Comparison of ENCODE assay signal across 8 mouse cellular contexts in genomic region chr2:120731877-120732530, GRCm38 (mm10).
DNase-seq lines count a peak whose midpoint lies in the region; ATAC-seq and TF ChIP-seq lines count a peak whose summit lies in the region.

No protein-coding gene starts in this region.

- WGBS in kidney, adult 2 months: 37% methylated on average over 7 of the region's 7 CpGs
- WGBS in hindbrain, embryonic 10.5 days: 44% methylated on average over 7 of the region's 7 CpGs

- intact Hi-C loops in left cerebral cortex, postnatal 14 days (cut with DNase I): loop anchor here (2.0 kb wide), 1 partner anchor 139 kb away; no protein-coding TSS in a partner anchor

- H3K79me2 ChIP-seq in MEL (ENCODE audit: control insufficient read depth, insufficient read depth, low read length, poor library complexity): peaks cover 18% of the 10 kb centered on the region

- 0 out of 2 replicates have a peak, but pooled peaks have one; percentile 3 for ATAC-seq in megakaryocyte progenitor cell, adult 5-6 weeks (replicated peaks; ENCODE audit: poor library complexity)

- no peaks in the 10 kb centered on the region for H3K9me3 ChIP-seq in MEL (replicated peaks; ENCODE audit: insufficient read depth, low read length)
- H3K9me3 ChIP-seq in hindbrain, embryonic 10.5 days: no peaks in the 10 kb centered on the region

- peak overlapping the region; percentile 67 for H3K27ac ChIP-seq in kidney, adult 2 months (ENCODE audit: insufficient read depth, low read depth, low read length)
- H3K27ac ChIP-seq in MEL (ENCODE audit: control insufficient read depth, low read depth, low read length): peak overlapping the region; percentile 86
- peak overlapping the region; percentile 94 for H3K27ac ChIP-seq in hindbrain, embryonic 10.5 days

- no peak for TF ChIP-seq RAD21 in MEL (IDR thresholded peaks at IDR 0.05; ENCODE audit: low read depth, low read length)

- H3K36me3 ChIP-seq in kidney, adult 2 months (ENCODE audit: control insufficient read depth, insufficient read depth, low read length): no peaks in the 10 kb centered on the region; the same call in 1 of the 2 replicates
- H3K36me3 ChIP-seq in MEL (ENCODE audit: control insufficient read depth in 1 of 2, insufficient read depth in 2 of 2, low read length in 2 of 2): peaks cover 0 to 10% of the 10 kb centered on the region in 2 experiments; a peak in 2 of 4 replicates
- peaks cover 18% of the 10 kb centered on the region for H3K36me3 ChIP-seq in hindbrain, embryonic 10.5 days

- H3K9ac ChIP-seq in MEL (ENCODE audit: control insufficient read depth, low read depth, low read length, poor library complexity, severe bottlenecking): peak overlapping the region; percentile 69

- TF ChIP-seq CTCF in kidney, adult 2 months (conservative IDR thresholded peaks at IDR 0.05; ENCODE audit: insufficient read depth, insufficient read length, low read depth, low read length): no peak
- no peak for TF ChIP-seq CTCF in MEL (IDR thresholded peaks at IDR 0.05 in 2 of 3, conservative IDR thresholded peaks at IDR 0.05 in 1 of 3; ENCODE audit: control insufficient read depth in 1 of 3, insufficient read depth in 1 of 3, low read depth in 2 of 3, low read length in 3 of 3, poor library complexity in 1 of 3, severe bottlenecking in 1 of 3)

- H3K27me3 ChIP-seq in kidney, adult 2 months (replicated peaks; ENCODE audit: control insufficient read depth, insufficient read depth, low read length): no peaks in the 10 kb centered on the region
- no peaks in the 10 kb centered on the region for H3K27me3 ChIP-seq in MEL (ENCODE audit: control insufficient read depth in 1 of 2, insufficient read depth in 2 of 2, low read length in 2 of 2)
- H3K27me3 ChIP-seq in hindbrain, embryonic 10.5 days (ENCODE audit: insufficient read depth, poor library complexity, severe bottlenecking): no peaks in the 10 kb centered on the region

- no peak for TF ChIP-seq POLR2A in kidney, adult 2 months (IDR thresholded peaks at IDR 0.05; ENCODE audit: low read depth, low read length)
- no peak for TF ChIP-seq POLR2A in MEL (IDR thresholded peaks at IDR 0.05; ENCODE audit: control insufficient read depth in 1 of 2, insufficient read depth in 1 of 2, low read depth in 1 of 2, low read length in 2 of 2, poor library complexity in 1 of 2)

- DNase-seq in kidney, adult 2 months: no peak
- DNase-seq in kidney, postnatal 25 days: no peak
- peak; percentile 24 for DNase-seq in MEL (ENCODE audit: low read depth, low spot score)
- no peak for DNase-seq in hindbrain, embryonic 10.5 days (ENCODE audit: low spot score)
- DNase-seq in right cerebral cortex, postnatal 4 days: no peak
- DNase-seq in left cerebral cortex, postnatal 14 days (ENCODE audit: low spot score in 2 of 2): no peak
- DNase-seq in right cerebral cortex, postnatal 10 days (ENCODE audit: low spot score in 2 of 2): no peak

- peaks cover 14% of the 10 kb centered on the region; the same call in 1 of the 2 replicates for H3K4me1 ChIP-seq in kidney, adult 2 months (ENCODE audit: control insufficient read depth, insufficient read depth, low read length)
- H3K4me1 ChIP-seq in MEL (ENCODE audit: control insufficient read depth in 1 of 2, insufficient read depth in 2 of 2, low read length in 2 of 2): peaks cover 5 to 21% of the 10 kb centered on the region in 2 experiments
- H3K4me1 ChIP-seq in hindbrain, embryonic 10.5 days (replicated peaks): peaks cover 36% of the 10 kb centered on the region

- peak overlapping the region; percentile 42 for H3K4me3 ChIP-seq in kidney, adult 2 months (ENCODE audit: insufficient read depth, low read depth, low read length)
- H3K4me3 ChIP-seq in MEL (ENCODE audit: control insufficient read depth in 1 of 2, insufficient read depth in 1 of 2, low read depth in 2 of 2, low read length in 2 of 2): peak overlapping the region; percentile 60 to 69
- H3K4me3 ChIP-seq in hindbrain, embryonic 10.5 days: peak overlapping the region; percentile 99

- TF ChIP-seq EP300 in MEL (IDR thresholded peaks at IDR 0.05; ENCODE audit: low read depth in 1 of 2, low read length in 2 of 2): no peak

TF ChIP-seq in MEL, 35 proteins besides CTCF, POLR2A, EP300 and RAD21:
- peak; percentile 51; the same call in 1 of the 2 replicates for TF ChIP-seq ZNF384 (IDR thresholded peaks at IDR 0.05; ENCODE audit: low read depth, low read length)
- TF ChIP-seq MYB (IDR thresholded peaks at IDR 0.05; ENCODE audit: low read depth, low read length): peak; percentile 51
- TF ChIP-seq E2F4 (IDR thresholded peaks at IDR 0.05; ENCODE audit: borderline replicate concordance, low read depth, low read length): no peak
- TF ChIP-seq GATA1 (IDR thresholded peaks at IDR 0.05; ENCODE audit: low read depth, low read length): peak; percentile 1
- no peak for TF ChIP-seq USF2 (IDR thresholded peaks at IDR 0.05; ENCODE audit: borderline replicate concordance in 1 of 2, insufficient read depth in 1 of 2, low read depth in 1 of 2, low read length in 2 of 2)

Comparison
In these comparisons a context has a peak if more than half of its experiments do, and no peak if none do; other contexts are left out.
1. H3K4me3 ChIP-seq: peak in every context shown above with its lines; median percentile 99 in hindbrain, embryonic 10.5 days; 64 in MEL; 42 in kidney, adult 2 months.